Mouse (Mus musculus): ENCODE data around the gene Atp11a. TPM values are rescaled to one million over a fixed set of nuclear protein-coding genes. Genes with fewer than 3 reads are reported as not detected.

Atp11a gene
- polyA plus RNA-seq, 1 experiment from 2014 or later = 7.4 TPM

DNA sequence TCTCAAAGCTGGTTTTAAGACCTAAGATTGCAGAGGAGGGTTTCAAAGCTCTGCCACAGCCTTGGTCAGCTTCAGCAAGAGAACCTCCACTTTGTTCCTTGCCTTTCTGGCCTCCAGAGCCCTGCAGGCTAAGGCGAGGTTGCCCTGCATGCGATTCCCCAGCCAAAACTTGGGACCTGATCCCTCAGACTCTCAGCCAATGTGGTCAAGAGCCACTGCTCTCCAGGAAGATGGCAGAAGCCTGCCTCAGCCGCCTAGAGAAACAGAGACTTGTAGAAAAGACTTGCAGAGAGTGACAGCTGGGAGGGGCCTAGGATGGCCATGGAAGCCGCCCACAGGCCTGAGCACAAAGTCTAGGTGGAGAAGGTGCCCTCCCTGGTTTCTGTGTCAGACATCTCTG, 118.2 kb downstream of the Atp11a start:
- Histone ChIP-seq H3K4me3 (ENCODE audit: low read depth, low read length) (no peak overlapping the region), H3K27me3 (ENCODE audit: control insufficient read depth, insufficient read depth, low read length) (no peaks in the 10 kb centered on the region), H3K36me3 (ENCODE audit: control insufficient read depth, insufficient read depth, low read length) (no peaks in the 10 kb centered on the region), H3K9me3 (ENCODE audit: control insufficient read depth, low read length) (no peaks in the 10 kb centered on the region), H3K27ac (replicated peaks) (no peak overlapping the region), H3K4me1 (replicated peaks; ENCODE audit: control insufficient read depth, insufficient read depth) (peaks cover 4% of the 10 kb centered on the region; the same call in 1 of the 2 replicates), H3K9ac (ENCODE audit: low read length) (no peak overlapping the region), H3K4me2 (replicated peaks; ENCODE audit: low read depth) (no peak overlapping the region)
- no peak for DNase-seq (ENCODE audit: low spot score)
- ATAC-seq (ENCODE audit: low FRiP score, low TSS enrichment) = no peak
- TF ChIP-seq EP300 (optimal IDR thresholded peaks at IDR 0.05) (no peak), CTCF (IDR thresholded peaks at IDR 0.05; ENCODE audit: low read depth) (no peak)
- 78% methylated on average over 4 of the region's 4 CpGs for WGBS

DNA sequence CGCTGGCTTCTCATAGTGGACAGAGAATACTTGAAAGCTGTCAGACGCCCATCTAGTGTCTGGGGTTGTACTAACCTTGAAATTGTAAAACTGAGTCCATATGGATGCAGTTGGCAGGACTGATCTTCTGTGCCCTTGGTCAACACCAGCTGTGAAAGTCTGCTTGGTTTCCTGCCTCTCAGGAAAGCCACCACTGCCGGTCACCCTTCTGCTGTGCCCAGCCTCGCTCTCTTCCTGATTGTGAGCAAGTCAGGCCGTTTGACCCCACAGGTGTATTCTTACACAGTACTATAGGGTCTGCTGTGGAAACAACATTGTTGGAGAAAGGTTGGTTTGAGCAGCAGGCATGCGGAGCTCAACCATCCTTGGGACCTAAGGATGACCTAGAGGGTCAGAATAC, 120.3 kb downstream of the Atp11a start:
- Histone ChIP-seq H3K4me1 (replicated peaks; ENCODE audit: control insufficient read depth, insufficient read depth) (peaks cover 4% of the 10 kb centered on the region; the same call in 1 of the 2 replicates), H3K27ac (replicated peaks) (no peak overlapping the region), H3K4me3 (ENCODE audit: low read depth, low read length) (no peak overlapping the region), H3K36me3 (ENCODE audit: control insufficient read depth, insufficient read depth, low read length) (no peaks in the 10 kb centered on the region), H3K27me3 (ENCODE audit: control insufficient read depth, insufficient read depth, low read length) (no peaks in the 10 kb centered on the region), H3K4me2 (replicated peaks; ENCODE audit: low read depth) (no peak overlapping the region), H3K9me3 (ENCODE audit: control insufficient read depth, low read length) (no peaks in the 10 kb centered on the region), H3K9ac (ENCODE audit: low read length) (no peak overlapping the region)
- DNase-seq (ENCODE audit: low spot score) (no peak), ATAC-seq (ENCODE audit: low FRiP score, low TSS enrichment) (no peak)
- WGBS = 74% methylated on average over 6 of the region's 6 CpGs
- TF ChIP-seq EP300 (optimal IDR thresholded peaks at IDR 0.05) (no peak), CTCF (IDR thresholded peaks at IDR 0.05; ENCODE audit: low read depth) (no peak)

DNA sequence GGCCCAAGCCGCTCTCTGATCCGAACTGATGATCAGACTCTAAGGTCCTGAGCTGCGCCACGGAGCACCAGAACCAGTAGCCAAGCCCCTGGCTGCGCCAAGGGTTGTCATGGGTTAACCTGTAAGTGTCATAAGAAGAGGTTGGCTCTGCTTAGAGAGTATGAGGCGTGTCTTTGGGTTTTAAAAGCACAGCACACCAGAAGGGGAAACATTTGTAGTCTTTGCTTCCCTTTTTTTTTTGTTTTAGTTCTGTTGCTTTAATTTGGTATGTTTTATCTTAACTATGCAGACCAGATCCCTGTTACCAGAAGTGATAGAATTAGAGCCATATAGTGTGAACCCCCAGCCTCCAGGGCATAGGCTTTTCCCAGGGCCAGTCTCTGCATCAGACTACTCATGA, 123.3 kb downstream of the Atp11a start:
- Histone ChIP-seq H3K27ac (replicated peaks) (no peak overlapping the region), H3K4me1 (replicated peaks; ENCODE audit: control insufficient read depth, insufficient read depth) (no peaks in the 10 kb centered on the region), H3K4me2 (replicated peaks; ENCODE audit: low read depth) (no peak overlapping the region), H3K4me3 (ENCODE audit: low read depth, low read length) (no peak overlapping the region), H3K9ac (ENCODE audit: low read length) (no peak overlapping the region), H3K36me3 (ENCODE audit: control insufficient read depth, insufficient read depth, low read length) (no peaks in the 10 kb centered on the region), H3K9me3 (ENCODE audit: control insufficient read depth, low read length) (no peaks in the 10 kb centered on the region), H3K27me3 (ENCODE audit: control insufficient read depth, insufficient read depth, low read length) (no peaks in the 10 kb centered on the region)
- ATAC-seq (ENCODE audit: low FRiP score, low TSS enrichment) = no peak
- WGBS = 81% methylated on average over 6 of the region's 6 CpGs
- TF ChIP-seq CTCF (IDR thresholded peaks at IDR 0.05; ENCODE audit: low read depth) = no peak
- TF ChIP-seq EP300 (optimal IDR thresholded peaks at IDR 0.05) = no peak
- DNase-seq (ENCODE audit: low spot score) = no peak

DNA sequence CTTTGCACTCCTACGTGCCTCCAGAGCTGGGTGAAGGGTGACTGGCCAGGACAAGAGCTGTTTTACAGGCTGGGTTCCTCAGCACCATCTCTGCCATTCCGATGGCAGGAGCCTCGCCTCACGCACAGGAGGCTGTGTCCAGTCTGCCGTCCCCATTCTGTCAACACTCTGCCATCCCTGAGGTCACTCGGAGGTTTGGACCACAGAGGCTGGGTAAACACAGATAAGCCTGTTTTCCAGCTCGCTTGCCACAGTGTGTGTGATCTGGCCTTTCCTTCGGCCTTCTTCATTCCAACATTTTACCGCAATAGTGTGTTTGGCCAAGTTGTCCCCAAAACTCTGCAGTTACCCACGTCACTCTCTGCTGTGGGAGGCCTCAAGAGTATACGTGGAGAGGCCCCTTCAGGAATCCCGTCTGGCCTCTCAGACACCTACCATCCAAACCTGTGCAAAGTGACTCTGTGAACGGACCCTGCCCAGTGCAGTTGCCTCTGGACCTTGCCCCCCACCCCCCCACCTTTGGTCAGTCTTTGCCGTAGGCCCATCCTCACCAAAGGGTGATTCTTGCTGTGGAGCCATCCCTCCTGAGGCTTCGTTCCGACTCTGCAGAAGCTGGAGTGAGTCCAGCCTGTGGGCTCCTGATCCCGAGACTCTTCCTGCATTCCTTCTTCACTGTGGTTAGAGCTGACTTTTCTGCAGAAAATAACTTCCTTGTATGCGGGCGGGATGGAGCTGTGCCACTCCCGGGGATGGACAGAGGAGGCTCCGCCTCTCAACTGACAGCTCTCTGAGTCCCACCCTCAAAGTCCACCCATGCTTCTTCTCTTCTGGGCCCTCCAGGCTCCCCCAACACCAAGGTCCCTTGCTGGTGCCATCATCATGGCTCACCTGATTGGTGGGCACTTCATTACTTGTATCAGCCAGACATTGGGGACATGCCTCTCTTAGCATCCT, 126.5 kb downstream of the Atp11a start:
- peak; percentile 46 for ATAC-seq (ENCODE audit: low FRiP score, low TSS enrichment)
- H3K27me3 ChIP-seq (ENCODE audit: control insufficient read depth, insufficient read depth, low read length) = no peaks in the 10 kb centered on the region
- no peaks in the 10 kb centered on the region for H3K9me3 ChIP-seq (ENCODE audit: control insufficient read depth, low read length)
- H3K36me3 ChIP-seq (ENCODE audit: control insufficient read depth, insufficient read depth, low read length) = no peaks in the 10 kb centered on the region
- no peak overlapping the region for H3K4me3 ChIP-seq (ENCODE audit: low read depth, low read length)
- no peak overlapping the region for H3K4me2 ChIP-seq (replicated peaks; ENCODE audit: low read depth)
- no peak for TF ChIP-seq CTCF (IDR thresholded peaks at IDR 0.05; ENCODE audit: low read depth)
- no peak for TF ChIP-seq EP300 (optimal IDR thresholded peaks at IDR 0.05)
- no peaks in the 10 kb centered on the region for H3K4me1 ChIP-seq (replicated peaks; ENCODE audit: control insufficient read depth, insufficient read depth)
- WGBS = 46% methylated on average over 21 of the region's 21 CpGs
- H3K27ac ChIP-seq (replicated peaks) = no peak overlapping the region
- H3K9ac ChIP-seq (ENCODE audit: low read length) = no peak overlapping the region
- peak; percentile 34 for DNase-seq (ENCODE audit: low spot score)

DNA sequence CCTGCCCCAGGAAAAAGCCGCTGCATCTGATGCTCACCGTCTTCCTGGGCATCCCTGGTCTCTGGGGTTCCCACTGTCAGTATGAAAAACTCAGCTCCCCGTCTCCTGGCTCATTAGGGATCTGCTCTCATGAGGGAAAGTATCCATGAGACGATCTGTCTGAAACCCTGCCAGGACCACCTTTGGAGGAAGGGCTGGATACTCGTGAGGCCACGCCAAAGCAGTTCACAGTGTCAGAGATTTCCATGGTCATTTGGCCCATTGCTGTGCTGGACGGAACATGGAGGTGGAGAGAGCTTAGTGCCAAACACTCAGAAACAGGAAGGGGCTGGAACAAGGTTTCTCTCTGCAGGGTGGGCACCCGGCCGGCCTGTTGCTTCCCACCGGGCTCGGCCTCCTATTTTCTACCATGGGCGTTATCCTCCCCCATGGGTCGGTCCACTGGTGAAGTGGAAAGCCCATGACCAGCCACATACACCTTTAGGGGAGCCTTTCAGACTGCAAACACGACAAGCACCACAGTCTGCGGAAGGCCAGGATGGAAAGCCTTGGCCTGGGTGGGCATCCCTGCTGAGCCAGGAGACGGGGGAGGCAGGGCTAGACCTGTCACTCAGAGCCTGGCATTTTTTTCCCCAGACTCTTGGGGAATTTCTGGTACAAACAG, 131.1 kb downstream of the Atp11a start:
- H3K27me3 ChIP-seq (ENCODE audit: control insufficient read depth, insufficient read depth, low read length) = no peaks in the 10 kb centered on the region
- no peaks in the 10 kb centered on the region for H3K36me3 ChIP-seq (ENCODE audit: control insufficient read depth, insufficient read depth, low read length)
- H3K4me3 ChIP-seq (ENCODE audit: low read depth, low read length) = no peak overlapping the region
- WGBS = 81% methylated on average over 16 of the region's 16 CpGs
- no peaks in the 10 kb centered on the region for H3K9me3 ChIP-seq (ENCODE audit: control insufficient read depth, low read length)
- no peaks in the 10 kb centered on the region for H3K4me1 ChIP-seq (replicated peaks; ENCODE audit: control insufficient read depth, insufficient read depth)
- TF ChIP-seq EP300 (optimal IDR thresholded peaks at IDR 0.05) (no peak), CTCF (IDR thresholded peaks at IDR 0.05; ENCODE audit: low read depth) (no peak)
- no peak overlapping the region for H3K4me2 ChIP-seq (replicated peaks; ENCODE audit: low read depth)
- no peak overlapping the region for H3K9ac ChIP-seq (ENCODE audit: low read length)
- H3K27ac ChIP-seq (replicated peaks) = no peak overlapping the region
- DNase-seq (ENCODE audit: low spot score) (no peak), ATAC-seq (ENCODE audit: low FRiP score, low TSS enrichment) (no peak)
